Mouse (Mus musculus): ENCODE measurements at regions not wholly inside any gene's neighbourhood (a gene's known extent, or its start where the extent isn't known, plus 50 kb on each side); places are given as distances from the start of the nearest gene placed in this dataset.

DNA sequence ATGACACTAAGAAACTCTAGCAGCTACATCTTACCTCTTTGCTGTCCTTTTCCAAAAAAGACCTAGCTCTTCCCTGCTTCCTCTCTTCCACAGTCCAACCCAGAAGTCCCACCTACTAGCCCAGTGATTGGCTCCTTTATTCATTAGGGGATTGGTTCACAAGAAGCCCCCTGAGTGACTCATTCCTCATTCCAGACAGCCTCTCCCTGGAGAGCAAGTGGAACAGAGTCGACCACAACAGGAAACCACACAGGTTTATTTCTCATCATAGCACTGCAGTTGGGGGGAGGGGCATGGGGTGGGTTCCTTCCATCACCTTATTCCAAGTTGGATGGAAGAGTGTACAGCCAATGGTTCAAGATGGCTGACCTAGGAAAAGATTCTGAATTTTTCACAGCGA is 473.3 kb downstream of the Tmem114 start:
- Histone ChIP-seq H3K9me3 (ENCODE audit: control insufficient read depth) (no peaks in the 10 kb centered on the region), H3K36me3 (ENCODE audit: control insufficient read depth, insufficient read depth) (no peaks in the 10 kb centered on the region), H3K9ac (ENCODE audit: low read depth, low read length) (no peak overlapping the region), H3K4me2 (replicated peaks; ENCODE audit: low read depth) (no peak overlapping the region), H3K27ac (ENCODE audit: low read depth, low read length) (no peak overlapping the region), H3K4me1 (replicated peaks; ENCODE audit: control insufficient read depth, insufficient read depth, low read length) (no peaks in the 10 kb centered on the region), H3K27me3 (replicated peaks; ENCODE audit: control insufficient read depth, insufficient read depth, low read length) (no peaks in the 10 kb centered on the region), H3K4me3 (ENCODE audit: low read depth, low read length) (no peak overlapping the region)
- no peak for ATAC-seq
- no peak for TF ChIP-seq CTCF (IDR thresholded peaks at IDR 0.05; ENCODE audit: low read depth)
- 74% methylated on average over 2 of the region's 2 CpGs for WGBS

DNA sequence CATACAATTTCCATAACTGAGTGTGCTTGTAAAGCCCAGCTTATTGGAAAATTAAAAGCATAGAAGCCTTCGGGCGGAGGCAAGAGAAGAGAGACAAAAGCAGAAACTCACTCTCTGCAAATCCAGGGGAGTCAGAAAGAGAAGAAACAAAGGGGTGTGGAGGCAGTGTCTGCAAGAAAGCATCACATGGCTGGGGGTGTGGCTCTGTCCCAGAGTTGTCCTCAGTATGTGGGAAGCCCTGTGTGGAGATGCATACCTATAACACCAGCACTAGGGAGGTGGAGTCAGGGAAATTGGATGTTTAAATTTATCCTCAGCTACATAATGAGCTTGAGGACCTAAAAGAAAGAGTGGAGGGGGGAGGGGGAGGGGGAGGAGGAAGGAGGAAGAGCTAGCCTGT is 482.6 kb downstream of the Tmem114 start:
- no peak overlapping the region for H3K4me3 ChIP-seq (ENCODE audit: low read depth, low read length)
- no peak overlapping the region for H3K4me2 ChIP-seq (replicated peaks; ENCODE audit: low read depth)
- H3K27me3 ChIP-seq (replicated peaks; ENCODE audit: control insufficient read depth, insufficient read depth, low read length): no peaks in the 10 kb centered on the region
- no peak for ATAC-seq
- H3K4me1 ChIP-seq (replicated peaks; ENCODE audit: control insufficient read depth, insufficient read depth, low read length): no peaks in the 10 kb centered on the region
- 77% methylated on average over 2 of the region's 2 CpGs for WGBS
- no peak for TF ChIP-seq CTCF (IDR thresholded peaks at IDR 0.05; ENCODE audit: low read depth)
- H3K36me3 ChIP-seq (ENCODE audit: control insufficient read depth, insufficient read depth): no peaks in the 10 kb centered on the region
- H3K27ac ChIP-seq (ENCODE audit: low read depth, low read length): no peak overlapping the region
- H3K9ac ChIP-seq (ENCODE audit: low read depth, low read length): no peak overlapping the region
- no peaks in the 10 kb centered on the region for H3K9me3 ChIP-seq (ENCODE audit: control insufficient read depth)

DNA sequence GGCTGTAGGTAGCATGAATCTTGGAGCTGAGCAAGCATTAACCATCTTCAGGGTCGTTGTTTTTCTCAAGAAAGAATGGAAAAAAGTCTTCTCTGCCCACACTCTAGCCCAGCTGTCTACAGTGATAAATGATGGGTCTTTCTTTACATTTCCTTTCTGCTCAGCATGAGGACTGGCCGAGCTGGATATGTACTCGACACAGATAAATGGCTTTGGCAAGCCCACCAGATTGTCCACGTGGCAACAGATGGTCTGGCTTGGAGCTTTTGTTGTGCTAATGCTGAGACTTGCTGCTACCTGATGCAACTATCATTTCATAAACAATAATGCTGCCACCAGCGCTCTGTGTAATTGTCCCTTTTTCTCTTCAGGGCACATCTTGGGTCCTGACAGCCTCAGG is 487.8 kb downstream of the Tmem114 start:
- Histone ChIP-seq H3K9ac (ENCODE audit: low read depth, low read length) (no peak overlapping the region), H3K27ac (ENCODE audit: low read depth, low read length) (no peak overlapping the region), H3K36me3 (ENCODE audit: control insufficient read depth, insufficient read depth) (no peaks in the 10 kb centered on the region), H3K4me1 (replicated peaks; ENCODE audit: control insufficient read depth, insufficient read depth, low read length) (no peaks in the 10 kb centered on the region), H3K9me3 (ENCODE audit: control insufficient read depth) (no peaks in the 10 kb centered on the region), H3K4me3 (ENCODE audit: low read depth, low read length) (no peak overlapping the region), H3K27me3 (replicated peaks; ENCODE audit: control insufficient read depth, insufficient read depth, low read length) (no peaks in the 10 kb centered on the region), H3K4me2 (replicated peaks; ENCODE audit: low read depth) (no peak overlapping the region)
- no peak for TF ChIP-seq CTCF (IDR thresholded peaks at IDR 0.05; ENCODE audit: low read depth)
- 41% methylated on average over 5 of the region's 5 CpGs for WGBS
- ATAC-seq: no peak

DNA sequence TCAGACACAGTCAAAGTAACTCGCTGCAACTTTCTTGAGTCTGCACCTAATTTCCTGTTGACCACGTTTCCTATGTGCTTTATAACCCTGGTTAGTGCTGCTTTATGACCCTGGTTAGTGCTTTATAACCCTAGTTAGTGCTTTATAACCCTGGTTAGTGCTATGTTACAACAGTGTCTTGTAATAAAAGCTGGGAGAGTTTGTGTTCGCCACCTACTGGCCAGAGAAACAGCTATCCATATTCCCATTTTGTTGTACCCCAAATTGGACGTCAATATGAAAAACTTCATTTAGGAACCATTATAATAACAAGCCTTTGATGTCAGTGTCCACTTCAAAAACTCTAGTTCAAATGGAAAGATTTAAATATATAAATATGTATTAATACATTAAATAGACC is 492.6 kb downstream of the Tmem114 start:
- H3K4me2 ChIP-seq (replicated peaks; ENCODE audit: low read depth): no peak overlapping the region
- TF ChIP-seq CTCF (IDR thresholded peaks at IDR 0.05; ENCODE audit: low read depth): peak; percentile 52
- H3K4me3 ChIP-seq (ENCODE audit: low read depth, low read length): no peak overlapping the region
- no peaks in the 10 kb centered on the region for H3K4me1 ChIP-seq (replicated peaks; ENCODE audit: control insufficient read depth, insufficient read depth, low read length)
- no peaks in the 10 kb centered on the region for H3K36me3 ChIP-seq (ENCODE audit: control insufficient read depth, insufficient read depth)
- H3K27me3 ChIP-seq (replicated peaks; ENCODE audit: control insufficient read depth, insufficient read depth, low read length): no peaks in the 10 kb centered on the region
- no peak overlapping the region for H3K27ac ChIP-seq (ENCODE audit: low read depth, low read length)
- 44% methylated on average over 4 of the region's 4 CpGs for WGBS
- H3K9ac ChIP-seq (ENCODE audit: low read depth, low read length): no peak overlapping the region
- no peaks in the 10 kb centered on the region for H3K9me3 ChIP-seq (ENCODE audit: control insufficient read depth)
- ATAC-seq: no peak

GRCm38 (mm10) chr16:7931676-7932075 is 493.3 kb downstream of the Tmem114 start:
- Histone ChIP-seq H3K27ac (ENCODE audit: low read depth, low read length) (no peak overlapping the region), H3K36me3 (ENCODE audit: control insufficient read depth, insufficient read depth) (no peaks in the 10 kb centered on the region)
- WGBS: 87% methylated on average over 6 of the region's 6 CpGs

DNA sequence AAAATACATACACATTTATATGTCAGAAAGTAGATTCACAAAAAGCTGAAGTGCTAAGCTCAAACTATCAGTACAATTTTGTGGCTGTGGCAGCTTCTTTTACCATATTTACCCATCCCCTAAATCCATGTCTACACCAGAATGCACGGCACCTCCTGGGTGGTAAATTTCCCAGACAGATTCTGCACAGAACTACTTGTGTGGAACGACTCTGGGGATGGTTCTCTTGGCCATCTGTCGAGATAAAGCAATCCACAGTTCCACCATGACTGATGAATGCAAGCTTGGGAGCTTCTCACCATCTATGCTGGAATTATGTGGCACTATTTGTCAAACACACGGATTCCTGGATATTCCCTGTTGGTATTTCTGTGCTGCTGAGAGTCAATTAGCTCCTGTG is 495.8 kb downstream of the Tmem114 start:
- WGBS: 59% methylated on average over 4 of the region's 4 CpGs
- ATAC-seq: no peak

More at GRCm38 (mm10) chr16:7931676-7932075, 493.3 kb downstream of the Tmem114 start:
- no peak for TF ChIP-seq CTCF (IDR thresholded peaks at IDR 0.05; ENCODE audit: low read depth)
- Histone ChIP-seq H3K9me3 (ENCODE audit: control insufficient read depth) (no peaks in the 10 kb centered on the region), H3K4me3 (ENCODE audit: low read depth, low read length) (no peak overlapping the region), H3K4me2 (replicated peaks; ENCODE audit: low read depth) (no peak overlapping the region), H3K27me3 (replicated peaks; ENCODE audit: control insufficient read depth, insufficient read depth, low read length) (no peaks in the 10 kb centered on the region), H3K9ac (ENCODE audit: low read depth, low read length) (no peak overlapping the region), H3K4me1 (replicated peaks; ENCODE audit: control insufficient read depth, insufficient read depth, low read length) (no peaks in the 10 kb centered on the region)
- no peak for ATAC-seq

GRCm38 (mm10) chr16:7928391-7928935 is 496.5 kb downstream of the Tmem114 start:
- Histone ChIP-seq H3K27me3 (replicated peaks; ENCODE audit: control insufficient read depth, insufficient read depth, low read length) (no peaks in the 10 kb centered on the region), H3K4me1 (replicated peaks; ENCODE audit: control insufficient read depth, insufficient read depth, low read length) (no peaks in the 10 kb centered on the region), H3K36me3 (ENCODE audit: control insufficient read depth, insufficient read depth) (no peaks in the 10 kb centered on the region), H3K27ac (ENCODE audit: low read depth, low read length) (no peak overlapping the region), H3K9ac (ENCODE audit: low read depth, low read length) (no peak overlapping the region), H3K4me3 (ENCODE audit: low read depth, low read length) (no peak overlapping the region), H3K9me3 (ENCODE audit: control insufficient read depth) (no peaks in the 10 kb centered on the region), H3K4me2 (replicated peaks; ENCODE audit: low read depth) (no peak overlapping the region)
- 80% methylated on average over 6 of the region's 6 CpGs for WGBS
- TF ChIP-seq CTCF (IDR thresholded peaks at IDR 0.05; ENCODE audit: low read depth): no peak
- ATAC-seq: no peak

More for the DNA sequence above, 495.8 kb downstream of the Tmem114 start:
- TF ChIP-seq CTCF (IDR thresholded peaks at IDR 0.05; ENCODE audit: low read depth): no peak
- no peaks in the 10 kb centered on the region for H3K27me3 ChIP-seq (replicated peaks; ENCODE audit: control insufficient read depth, insufficient read depth, low read length)
- no peak overlapping the region for H3K4me2 ChIP-seq (replicated peaks; ENCODE audit: low read depth)
- H3K4me3 ChIP-seq (ENCODE audit: low read depth, low read length): no peak overlapping the region
- H3K36me3 ChIP-seq (ENCODE audit: control insufficient read depth, insufficient read depth): no peaks in the 10 kb centered on the region
- no peak overlapping the region for H3K9ac ChIP-seq (ENCODE audit: low read depth, low read length)
- H3K27ac ChIP-seq (ENCODE audit: low read depth, low read length): no peak overlapping the region
- no peaks in the 10 kb centered on the region for H3K9me3 ChIP-seq (ENCODE audit: control insufficient read depth)
- no peaks in the 10 kb centered on the region for H3K4me1 ChIP-seq (replicated peaks; ENCODE audit: control insufficient read depth, insufficient read depth, low read length)

All from intestine, postnatal 0 days (tissue).